Mouse (Mus musculus): ENCODE results near the gene Wls.

The Wls gene

GRCm38 (mm10) chr3:159917328-159918090, 78.0 kb downstream of the Wls start:
- CTCF ChIA-PET, result no interaction called here

Measured in spleen, embryonic (tissue).